Mouse (Mus musculus): Measurements from ENCODE around the gene Cemip. TPM values are rescaled to one million over a fixed set of nuclear protein-coding genes. Genes with fewer than 3 reads are reported as not detected.

Cemip gene
- polyA plus RNA-seq, 1 experiment from 2014 or later, result 1.8 TPM

DNA sequence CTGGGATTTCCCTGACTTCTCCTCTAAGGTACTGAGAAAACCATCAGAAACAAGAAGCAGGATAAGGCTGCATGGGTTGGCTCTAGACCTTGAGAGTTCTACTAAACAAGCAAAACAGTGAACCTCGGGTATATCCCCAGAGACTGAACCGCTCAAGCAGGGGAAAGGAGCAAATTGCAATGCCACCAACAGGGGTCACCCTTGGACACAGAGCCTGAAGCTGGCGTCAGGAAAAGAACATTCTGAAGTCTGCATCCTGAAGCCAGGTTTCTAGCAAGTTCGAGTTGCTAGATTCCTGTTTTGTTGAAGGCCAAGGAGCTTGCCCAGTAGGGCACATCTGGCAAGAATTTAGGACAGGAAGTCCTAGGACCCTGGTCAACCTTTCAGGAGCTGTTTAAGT, 2.7 kb upstream of the Cemip start:
- Histone ChIP-seq H3K4me2 (replicated peaks) (no peak overlapping the region), H3K4me1 (peaks cover 13% of the 10 kb centered on the region), H3K36me3 (no peaks in the 10 kb centered on the region), H3K9ac (replicated peaks) (no peak overlapping the region), H3K27ac (replicated peaks) (no peak overlapping the region), H3K27me3 (peaks cover 40% of the 10 kb centered on the region), H3K4me3 (no peak overlapping the region), H3K9me3 (no peaks in the 10 kb centered on the region)
- 15% methylated on average over 4 of the region's 4 CpGs for WGBS
- no peak for ATAC-seq (ENCODE audit: low FRiP score, low read depth)

DNA sequence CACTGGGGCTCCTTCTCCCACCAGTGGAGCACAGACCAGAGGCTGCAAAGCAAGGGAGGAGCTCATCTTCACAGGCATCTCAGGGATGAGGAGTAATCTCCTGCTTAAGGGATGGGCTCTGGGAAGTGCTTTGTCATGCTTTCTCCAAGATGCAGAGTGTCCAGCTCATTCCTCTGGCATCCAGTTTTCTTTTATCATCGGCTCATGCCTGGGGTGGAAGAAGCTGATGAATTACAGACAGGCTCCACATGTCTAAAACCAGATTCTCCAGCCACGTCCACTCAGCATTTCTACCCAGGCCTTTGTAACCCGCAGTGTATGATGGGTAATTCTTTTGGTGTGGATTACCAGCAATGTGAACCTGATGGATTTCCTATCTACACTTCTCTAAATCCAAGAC, 1.9 kb upstream of the Cemip start:
- H3K9me3 ChIP-seq, result no peaks in the 10 kb centered on the region
- no peak for ATAC-seq (ENCODE audit: low FRiP score, low read depth)
- no peak overlapping the region for H3K4me3 ChIP-seq
- peaks cover 42% of the 10 kb centered on the region for H3K27me3 ChIP-seq
- H3K9ac ChIP-seq (replicated peaks), result no peak overlapping the region
- 76% methylated on average over 3 of the region's 3 CpGs for WGBS
- no peak overlapping the region for H3K4me2 ChIP-seq (replicated peaks)
- H3K4me1 ChIP-seq, result peaks cover 13% of the 10 kb centered on the region
- no peaks in the 10 kb centered on the region for H3K36me3 ChIP-seq
- no peak overlapping the region for H3K27ac ChIP-seq (replicated peaks)

DNA sequence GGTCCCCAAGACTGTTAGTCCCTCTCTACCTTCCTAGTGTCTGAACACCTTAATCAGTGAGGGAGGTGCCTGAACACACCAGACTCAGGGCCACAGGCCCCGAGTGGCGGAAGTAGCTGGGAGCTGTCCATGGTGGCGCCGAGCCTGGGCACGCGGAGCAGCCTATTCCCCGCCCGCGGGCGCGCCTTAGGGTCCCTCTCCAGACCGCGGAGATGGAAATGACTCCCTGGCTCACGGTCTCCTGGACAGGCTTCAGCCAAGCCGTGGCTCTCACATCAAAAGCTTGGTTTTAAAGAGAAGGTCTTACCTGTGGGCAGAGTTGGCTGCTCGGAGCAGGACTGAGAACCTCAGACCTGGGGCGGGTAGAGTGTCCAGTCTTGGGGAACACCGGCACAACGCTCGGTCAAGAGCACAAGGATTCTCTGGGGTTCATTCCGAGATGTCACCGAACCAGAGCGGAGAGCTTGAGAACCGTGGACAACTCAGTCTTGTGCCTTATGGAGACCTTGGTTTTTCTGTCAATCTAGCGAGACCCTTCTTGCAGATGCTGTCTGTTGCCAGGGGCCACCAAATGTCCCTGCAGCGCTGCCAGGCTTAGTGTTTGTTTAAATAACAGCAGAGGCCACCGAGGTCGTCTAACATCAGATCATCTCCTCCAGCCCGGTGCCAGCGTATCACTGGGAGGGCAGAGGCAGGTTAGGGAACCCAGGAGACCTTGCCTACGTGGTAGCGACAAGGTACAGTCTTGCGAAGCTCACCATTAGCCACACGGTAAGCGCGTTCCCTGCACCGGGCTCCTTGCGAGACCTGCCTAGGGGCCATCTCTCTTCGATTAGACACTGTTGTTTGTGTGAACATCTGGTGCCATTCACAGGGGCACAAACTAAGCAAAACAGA, 1.0 kb downstream of the Cemip start:
- no peak overlapping the region for H3K9ac ChIP-seq (replicated peaks)
- peaks cover 13% of the 10 kb centered on the region for H3K4me1 ChIP-seq
- no peak for ATAC-seq (ENCODE audit: low FRiP score, low read depth)

DNA sequence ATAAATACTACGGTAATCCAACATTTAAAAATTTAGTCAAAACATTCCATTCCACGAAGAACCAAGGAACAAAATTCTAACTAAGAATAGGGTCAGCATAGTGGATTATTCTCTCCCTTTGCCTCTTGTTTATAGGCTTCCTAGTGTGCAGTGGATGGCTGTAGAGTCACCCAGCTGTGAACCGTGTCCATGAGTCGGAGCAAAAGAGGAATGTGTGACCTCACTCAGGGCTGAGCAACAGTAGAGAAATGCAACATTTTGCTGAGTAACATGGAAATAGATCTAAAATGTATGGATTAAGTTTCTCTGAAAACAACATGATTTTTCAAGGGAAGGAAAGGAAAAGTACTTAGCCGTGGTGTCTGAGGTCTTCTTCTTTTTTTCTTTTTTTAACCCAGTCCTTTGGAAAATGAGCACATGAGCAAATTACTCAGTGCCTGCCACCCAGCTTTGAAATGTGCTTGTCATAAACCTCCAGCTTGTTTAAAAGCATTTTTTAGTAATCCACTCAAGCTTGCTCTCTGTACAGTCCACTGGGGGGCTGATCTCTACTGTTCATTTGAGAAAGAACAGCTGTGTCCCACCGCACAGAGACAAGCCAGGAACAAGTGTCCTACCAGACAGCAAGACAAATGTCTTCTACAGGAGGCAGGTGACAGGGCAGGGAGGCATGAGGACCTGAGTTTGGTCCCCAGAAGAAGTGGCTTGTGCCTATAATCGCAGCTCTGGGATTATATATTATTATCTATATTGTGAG, 8.9 kb downstream of the Cemip start:
- H3K27ac ChIP-seq (replicated peaks), result no peak overlapping the region
- no peak overlapping the region for H3K4me3 ChIP-seq

More for the DNA sequence above, 1.0 kb downstream of the Cemip start:
- Histone ChIP-seq H3K36me3 (no peaks in the 10 kb centered on the region), H3K4me3 (peak overlapping the region; percentile 52), H3K27ac (replicated peaks) (no peak overlapping the region), H3K4me2 (replicated peaks) (peak overlapping the region; percentile 90), H3K27me3 (peaks cover 50% of the 10 kb centered on the region), H3K9me3 (no peaks in the 10 kb centered on the region)
- 4% methylated on average over 39 of the region's 39 CpGs for WGBS

DNA sequence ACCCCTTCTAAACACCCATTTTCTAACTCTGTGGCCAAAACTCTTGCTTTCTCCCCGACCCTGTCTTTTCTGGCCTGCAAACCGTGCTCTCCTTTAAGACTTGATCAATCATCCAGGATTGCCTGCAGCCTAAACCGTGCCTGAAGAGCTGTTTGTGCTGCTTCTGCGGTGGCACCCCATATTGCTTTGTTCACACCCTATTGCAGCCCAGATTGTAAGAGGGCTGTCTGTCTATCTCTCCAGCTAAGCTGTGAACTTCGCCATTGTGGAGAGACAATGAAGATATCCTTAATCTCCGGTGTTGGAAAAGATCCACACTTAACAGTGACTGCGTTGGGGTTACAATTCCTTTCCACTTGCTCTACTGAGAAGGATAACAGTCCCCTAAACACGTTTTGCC, 12.0 kb downstream of the Cemip start:
- ATAC-seq (ENCODE audit: low FRiP score, low read depth), result no peak
- Histone ChIP-seq H3K27me3 (no peaks in the 10 kb centered on the region; the same call in 1 of the 2 replicates), H3K4me3 (no peak overlapping the region), H3K4me2 (replicated peaks) (no peak overlapping the region), H3K9ac (replicated peaks) (no peak overlapping the region), H3K36me3 (no peaks in the 10 kb centered on the region), H3K27ac (replicated peaks) (no peak overlapping the region), H3K4me1 (no peaks in the 10 kb centered on the region), H3K9me3 (no peaks in the 10 kb centered on the region)
- WGBS, result 66% methylated on average over 8 of the region's 8 CpGs

More for the DNA sequence above, 8.9 kb downstream of the Cemip start:
- H3K4me2 ChIP-seq (replicated peaks), result no peak overlapping the region
- no peaks in the 10 kb centered on the region for H3K9me3 ChIP-seq
- H3K27me3 ChIP-seq, result peaks cover 3% of the 10 kb centered on the region
- ATAC-seq (ENCODE audit: low FRiP score, low read depth), result no peak
- no peaks in the 10 kb centered on the region for H3K4me1 ChIP-seq
- whole genome bisulfite sequencing, result 79% methylated on average over 7 of the region's 7 CpGs
- no peaks in the 10 kb centered on the region for H3K36me3 ChIP-seq
- no peak overlapping the region for H3K9ac ChIP-seq (replicated peaks)

DNA sequence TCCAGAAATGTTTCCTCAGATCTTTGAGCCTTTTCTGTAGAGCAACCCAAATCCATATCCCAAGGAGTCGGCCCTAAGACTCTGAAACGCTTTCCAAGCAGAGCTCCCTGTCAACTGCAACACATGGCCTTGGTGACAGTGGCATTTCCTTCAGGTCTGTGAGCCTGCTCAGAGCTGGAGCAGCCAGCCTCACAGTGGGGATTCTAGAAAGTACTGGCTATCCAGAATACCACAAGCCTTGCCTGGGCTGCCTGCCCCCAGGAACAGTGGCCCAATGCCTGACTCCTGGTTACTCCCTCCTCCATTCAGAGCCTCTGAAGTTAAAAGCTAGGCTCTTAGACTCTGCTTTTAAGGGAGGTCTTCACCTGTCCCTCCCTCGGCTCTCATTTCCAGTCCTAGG, 12.4 kb downstream of the Cemip start:
- WGBS, result 84% methylated on average over 3 of the region's 3 CpGs
- Histone ChIP-seq H3K4me2 (replicated peaks) (no peak overlapping the region), H3K9me3 (no peaks in the 10 kb centered on the region), H3K4me1 (no peaks in the 10 kb centered on the region), H3K27me3 (no peaks in the 10 kb centered on the region; the same call in 1 of the 2 replicates), H3K36me3 (no peaks in the 10 kb centered on the region), H3K4me3 (no peak overlapping the region), H3K9ac (replicated peaks) (no peak overlapping the region), H3K27ac (replicated peaks) (no peak overlapping the region)
- no peak for ATAC-seq (ENCODE audit: low FRiP score, low read depth)

DNA sequence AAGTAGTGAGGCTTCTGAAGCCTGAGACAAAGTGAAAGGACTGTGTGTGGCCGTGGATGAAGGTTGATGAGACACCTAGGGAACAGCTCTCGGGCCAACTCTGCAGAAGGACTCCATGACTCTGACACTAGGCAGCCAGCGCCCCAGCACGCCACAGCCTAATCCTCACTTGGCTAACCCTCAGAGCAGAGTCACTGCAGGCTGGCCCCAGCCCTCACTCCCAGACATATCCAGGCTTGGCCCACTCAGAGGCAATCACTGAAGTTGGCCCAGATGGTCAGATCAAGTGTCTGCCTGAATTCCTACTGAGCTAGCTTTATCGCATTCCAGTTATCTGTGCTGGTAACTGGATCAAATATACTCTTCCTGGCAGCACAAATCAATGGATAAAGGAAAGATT, 17.4 kb downstream of the Cemip start:
- Histone ChIP-seq H3K4me1 (no peaks in the 10 kb centered on the region), H3K9ac (replicated peaks) (no peak overlapping the region), H3K36me3 (no peaks in the 10 kb centered on the region), H3K27ac (replicated peaks) (no peak overlapping the region), H3K4me2 (replicated peaks) (no peak overlapping the region), H3K9me3 (no peaks in the 10 kb centered on the region), H3K27me3 (no peaks in the 10 kb centered on the region), H3K4me3 (no peak overlapping the region)
- 62% methylated on average over 5 of the region's 5 CpGs for WGBS
- ATAC-seq (ENCODE audit: low FRiP score, low read depth), result no peak

DNA sequence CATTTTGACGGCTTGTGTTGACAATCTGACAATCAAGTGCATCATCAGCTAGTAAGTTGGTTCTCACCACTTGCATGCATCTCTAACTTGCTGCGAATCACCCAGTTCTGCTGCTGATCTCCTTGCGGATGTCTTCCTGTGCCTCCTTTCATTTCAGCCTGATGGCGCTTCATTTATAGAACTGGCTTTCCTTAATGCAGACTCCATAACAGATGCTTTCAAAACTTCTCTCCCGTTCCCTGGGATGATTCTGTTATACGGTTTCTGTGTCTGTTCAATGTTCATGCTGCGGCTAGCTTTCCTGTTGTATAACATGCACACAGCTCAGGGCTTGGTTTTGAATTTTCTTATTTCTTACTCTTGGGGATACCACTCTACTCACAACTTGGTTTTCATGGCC, 26.5 kb downstream of the Cemip start:
- WGBS, result 94% methylated on average over 7 of the region's 7 CpGs
- Histone ChIP-seq H3K4me1 (no peaks in the 10 kb centered on the region), H3K9me3 (no peaks in the 10 kb centered on the region), H3K27me3 (no peaks in the 10 kb centered on the region), H3K36me3 (no peaks in the 10 kb centered on the region), H3K27ac (replicated peaks) (no peak overlapping the region), H3K4me2 (replicated peaks) (no peak overlapping the region), H3K4me3 (no peak overlapping the region), H3K9ac (replicated peaks) (no peak overlapping the region)
- no peak for ATAC-seq (ENCODE audit: low FRiP score, low read depth)

DNA sequence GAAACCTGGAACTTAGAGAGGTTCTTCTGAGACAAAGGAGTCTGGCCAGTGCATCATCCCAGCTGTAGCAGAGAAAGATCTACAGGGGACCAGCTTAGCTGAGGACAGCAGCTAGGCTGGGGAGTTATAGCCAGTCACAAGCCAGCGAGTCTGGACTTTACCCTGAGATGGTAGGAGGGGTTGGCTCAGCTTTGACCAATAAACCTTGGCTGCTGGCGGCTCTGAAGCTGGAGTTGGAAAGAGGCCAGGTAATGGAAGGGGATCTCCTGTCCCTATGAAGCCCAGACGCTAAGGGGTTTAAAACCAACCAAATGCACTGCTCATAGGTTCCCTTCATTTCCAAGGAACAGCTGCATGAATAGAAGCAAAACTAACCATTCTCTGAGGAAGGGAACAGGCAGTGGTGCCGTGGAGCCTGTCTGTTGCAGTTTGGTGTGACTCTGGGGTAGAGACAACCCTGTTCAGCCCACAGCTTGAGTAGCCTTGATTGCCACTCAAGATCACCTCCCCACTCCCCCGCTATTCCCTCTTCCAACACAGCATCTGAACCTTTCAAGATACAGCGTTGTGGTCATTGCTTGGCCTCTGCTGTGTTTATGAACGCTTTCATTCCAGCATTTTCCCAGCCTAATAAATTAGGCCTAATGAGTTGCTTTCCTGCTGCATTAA, 30.2 kb downstream of the Cemip start:
- H3K4me2 ChIP-seq (replicated peaks), result no peak overlapping the region
- no peaks in the 10 kb centered on the region for H3K4me1 ChIP-seq
- no peak overlapping the region for H3K4me3 ChIP-seq
- no peaks in the 10 kb centered on the region for H3K36me3 ChIP-seq
- no peak for ATAC-seq (ENCODE audit: low FRiP score, low read depth)
- 84% methylated on average over 7 of the region's 7 CpGs for WGBS
- H3K27me3 ChIP-seq, result no peaks in the 10 kb centered on the region
- H3K9ac ChIP-seq (replicated peaks), result no peak overlapping the region
- H3K9me3 ChIP-seq, result no peaks in the 10 kb centered on the region
- H3K27ac ChIP-seq (replicated peaks), result no peak overlapping the region

DNA sequence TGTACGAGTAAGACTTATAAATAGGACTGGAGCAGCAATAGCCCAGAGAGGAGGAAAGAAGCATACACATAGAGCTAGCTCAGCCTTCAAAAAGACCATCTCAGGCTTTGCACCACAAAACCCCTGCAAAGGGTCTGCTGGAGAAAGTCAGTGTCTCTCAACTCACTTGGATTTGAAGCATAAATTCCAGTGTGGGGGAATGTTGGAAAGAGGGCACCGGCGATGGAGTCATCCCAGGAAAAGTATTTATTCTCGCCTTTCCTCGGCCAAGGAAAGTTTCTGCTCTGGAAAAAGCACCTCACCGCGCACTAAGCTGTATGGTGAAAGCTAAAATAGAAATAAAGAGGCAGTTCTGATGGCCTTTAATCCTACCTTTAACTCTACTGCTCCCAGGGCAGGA, 32.4 kb downstream of the Cemip start:
- no peak overlapping the region for H3K27ac ChIP-seq (replicated peaks)
- no peak for ATAC-seq (ENCODE audit: low FRiP score, low read depth)
- no peak overlapping the region for H3K9ac ChIP-seq (replicated peaks)
- no peaks in the 10 kb centered on the region for H3K36me3 ChIP-seq
- no peaks in the 10 kb centered on the region for H3K4me1 ChIP-seq
- no peak overlapping the region for H3K4me3 ChIP-seq
- WGBS, result 90% methylated on average over 7 of the region's 7 CpGs
- H3K9me3 ChIP-seq, result no peaks in the 10 kb centered on the region
- no peaks in the 10 kb centered on the region for H3K27me3 ChIP-seq
- no peak overlapping the region for H3K4me2 ChIP-seq (replicated peaks)

DNA sequence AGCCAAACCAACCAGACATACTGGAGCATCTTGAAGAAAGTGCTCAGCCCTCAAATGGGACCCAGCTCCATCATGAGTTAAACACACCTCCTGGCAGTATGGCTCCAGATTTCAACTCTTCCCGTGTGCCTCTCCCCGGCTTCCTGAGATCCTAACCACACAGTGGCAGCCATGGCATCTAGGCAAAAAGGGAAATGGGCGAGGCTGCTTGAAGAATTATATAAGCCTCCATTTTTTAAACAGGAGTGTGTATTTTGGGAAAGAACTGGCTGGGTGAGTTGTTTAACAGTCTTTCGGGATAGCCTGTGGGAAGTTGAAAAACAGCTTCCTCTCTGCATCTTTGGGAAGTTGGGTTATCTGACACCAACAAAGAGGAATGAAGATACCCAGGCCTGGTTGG, 34.9 kb downstream of the Cemip start:
- no peaks in the 10 kb centered on the region for H3K36me3 ChIP-seq
- H3K4me3 ChIP-seq, result no peak overlapping the region
- no peak overlapping the region for H3K27ac ChIP-seq (replicated peaks)
- H3K9me3 ChIP-seq, result no peaks in the 10 kb centered on the region
- 88% methylated on average over 4 of the region's 4 CpGs for WGBS
- no peak overlapping the region for H3K4me2 ChIP-seq (replicated peaks)
- no peak for ATAC-seq (ENCODE audit: low FRiP score, low read depth)
- no peaks in the 10 kb centered on the region for H3K4me1 ChIP-seq
- H3K9ac ChIP-seq (replicated peaks), result no peak overlapping the region
- no peaks in the 10 kb centered on the region for H3K27me3 ChIP-seq

DNA sequence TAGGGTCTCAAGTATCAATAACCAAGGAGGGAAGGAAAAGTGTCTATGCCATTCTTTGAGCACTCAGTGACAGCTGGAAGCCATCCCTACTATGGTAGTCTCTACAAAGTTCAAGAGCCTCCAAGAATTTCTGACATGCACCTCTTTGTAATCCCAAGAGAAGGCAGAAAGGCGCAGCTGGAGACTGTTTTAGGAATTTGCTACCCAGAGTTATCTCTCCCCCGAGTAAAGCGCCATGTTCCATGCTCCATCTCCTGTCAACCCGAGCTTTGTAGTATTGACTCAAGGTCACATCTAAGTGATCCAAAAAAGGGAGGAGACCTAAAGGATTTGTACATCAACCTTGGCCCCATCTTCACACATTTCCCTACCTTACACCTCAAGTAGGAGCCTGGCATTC, 40.8 kb downstream of the Cemip start:
- no peaks in the 10 kb centered on the region for H3K9me3 ChIP-seq
- H3K36me3 ChIP-seq, result no peaks in the 10 kb centered on the region
- H3K4me2 ChIP-seq (replicated peaks), result no peak overlapping the region
- H3K4me3 ChIP-seq, result no peak overlapping the region
- WGBS, result 91% methylated on average over 4 of the region's 4 CpGs
- H3K27ac ChIP-seq (replicated peaks), result no peak overlapping the region
- no peaks in the 10 kb centered on the region for H3K4me1 ChIP-seq
- ATAC-seq (ENCODE audit: low FRiP score, low read depth), result no peak
- H3K27me3 ChIP-seq, result no peaks in the 10 kb centered on the region
- H3K9ac ChIP-seq (replicated peaks), result no peak overlapping the region
